Comparison of ENCODE assay signal across 22 mouse cellular contexts in genomic region chr9:96184909-96185308, GRCm38 (mm10).
"Had no signal": no experiment of that assay in that cellular context is flagged by ENCODE, and none has a peak within 500 bp of the region (broad histone marks: within the 10 kb centered on the region; RNA-seq: fewer than 3 reads in every experiment).

No protein-coding gene starts in this region.

- H3K4me1 ChIP-seq: lung, embryonic 15.5 days; midbrain, embryonic 12.5 days; neural tube, embryonic 13.5 days; neural tube, embryonic 15.5 days had no signal

- H3K27ac ChIP-seq: lung, embryonic 15.5 days; macrophage; midbrain, embryonic 12.5 days; neural tube, embryonic 13.5 days; neural tube, embryonic 15.5 days had no signal

- ATAC-seq: liver, postnatal 0 days; lung, postnatal 0 days; midbrain, embryonic 16.5 days had no signal

- H3K4me3 ChIP-seq: lung, embryonic 15.5 days; megakaryocyte, embryonic 14.5 days; midbrain, embryonic 12.5 days; myocyte; neural tube, embryonic 13.5 days; neural tube, embryonic 15.5 days had no signal

- H3K4me2 ChIP-seq: lung, embryonic 15.5 days; midbrain, embryonic 12.5 days; neural tube, embryonic 13.5 days; neural tube, embryonic 15.5 days had no signal

- H3K27me3 ChIP-seq: lung, embryonic 15.5 days; megakaryocyte, embryonic 14.5 days; midbrain, embryonic 12.5 days; neural tube, embryonic 13.5 days; neural tube, embryonic 15.5 days had no signal

- H3K9ac ChIP-seq: liver, postnatal 0 days; lung, embryonic 15.5 days; midbrain, embryonic 12.5 days; neural tube, embryonic 13.5 days; neural tube, embryonic 15.5 days had no signal

- H3K36me3 ChIP-seq: lung, embryonic 15.5 days; midbrain, embryonic 12.5 days; neural tube, embryonic 13.5 days; neural tube, embryonic 15.5 days had no signal

- DNase-seq: liver, postnatal 0 days; lung, adult 2 months; lung, postnatal 14 days; lung, postnatal 36 days; midbrain, embryonic 14.5 days; retina, postnatal 1 day; right cerebral cortex, adult 18-20 months; right cerebral cortex, postnatal 25 days; right cerebral cortex, postnatal 4 days; spleen, adult 18-20 months; thymus, adult 2 months; thymus, postnatal 25 days; thymus, postnatal 4 days had no signal

- H3K9me3 ChIP-seq: lung, embryonic 15.5 days; megakaryocyte, embryonic 14.5 days; midbrain, embryonic 12.5 days; neural tube, embryonic 13.5 days; neural tube, embryonic 15.5 days had no signal
